Mouse (Mus musculus) heart, embryonic 12.5 days (tissue): ENCODE data around the gene Mrc2. TPM values are rescaled to one million over a fixed set of nuclear protein-coding genes. Genes with fewer than 3 reads are reported as not detected.

Experiments
- ATAC-seq: fragments of 200-750 bp; cut with Nextera tagmentation; 2 replicates; pipeline ENCODE4 v1.8.0; 2017; ENCODE audit warnings: moderate TSS enrichment, moderate library complexity; ENCODE audit not compliant: insufficient number of reproducible peaks, low FRiP score
- H3K27ac ChIP-seq: fragments of 300-500 bp; sonication (generic); 2 replicates; pipeline ENCODE4 v1.5.1; 2016; ENCODE audit warnings: mild to moderate bottlenecking, moderate library complexity; ENCODE audit not compliant: poor library complexity, severe bottlenecking
- H3K27me3 ChIP-seq: fragments of 300-500 bp; sonication (generic); replicated peaks from 2 replicates; pipeline ENCODE4 v1.6.1; 2016; ENCODE audit warnings: mild to moderate bottlenecking, moderate library complexity
- H3K36me3 ChIP-seq: fragments of 300-500 bp; sonication (generic); 2 replicates; pipeline ENCODE4 v1.6.1; 2016; ENCODE audit warnings: mild to moderate bottlenecking, moderate library complexity
- H3K4me1 ChIP-seq: fragments of 300-500 bp; sonication (generic); replicated peaks from 2 replicates; pipeline ENCODE4 v1.6.1; 2016; ENCODE audit warnings: mild to moderate bottlenecking
- H3K4me2 ChIP-seq: fragments of 300-500 bp; sonication (generic); 2 replicates; pipeline ENCODE4 v1.6.1; 2016; ENCODE audit warnings: mild to moderate bottlenecking, moderate library complexity
- H3K4me3 ChIP-seq: fragments of 300-500 bp; sonication (generic); 2 replicates; pipeline ENCODE4 v1.5.1; 2016; ENCODE audit warnings: mild to moderate bottlenecking
- H3K9ac ChIP-seq: fragments of 300-500 bp; sonication (generic); 2 replicates; pipeline ENCODE4 v1.6.1; 2016; ENCODE audit warnings: mild to moderate bottlenecking, moderate library complexity
- H3K9me3 ChIP-seq: fragments of 300-500 bp; sonication (generic); replicated peaks from 2 replicates; pipeline ENCODE4 v1.6.1; 2016; ENCODE audit warnings: mild to moderate bottlenecking, moderate library complexity
- WGBS: fragments of 180-500 bp; shearing (Covaris S2); methylation state at CpG from one replicate; pipeline ENCODE4 v1.1.7; 2016; 5-methylcytosine and 5-hydroxymethylcytosine counted together
- polyA plus RNA-seq: library from polyadenylated mRNA; unstranded; fragments of >200 nt; fragmentation: Nextera tagmentation; extraction: Ambion mirVana; gene quantifications from 2 replicates; pipeline ENCODE4 v1.2.1, GENCODE M21; 2016

Gene Mrc2
- polyA plus RNA-seq, 1 experiment from 2014 or later: 16.3 TPM

- H3K4me2 ChIP-seq: no peak overlapping the region
- H3K36me3 ChIP-seq: no peaks in the 10 kb centered on the region
- H3K27me3 ChIP-seq: no peaks in the 10 kb centered on the region
- no peak for ATAC-seq
- H3K4me1 ChIP-seq: peaks cover 72% of the 10 kb centered on the region
- WGBS: 36% methylated on average over 3 of the region's 3 CpGs
- no peak overlapping the region for H3K4me3 ChIP-seq
- no peaks in the 10 kb centered on the region for H3K9me3 ChIP-seq
- H3K27ac ChIP-seq: 0 out of 2 replicates have a peak overlapping the region, but pooled peaks have one; percentile 40
- no peak overlapping the region for H3K9ac ChIP-seq
Measured at GRCm38 (mm10) chr11:105367163-105367562, 74.7 kb downstream of the Mrc2 start.

- Histone ChIP-seq H3K9me3 (no peaks in the 10 kb centered on the region), H3K36me3 (no peaks in the 10 kb centered on the region), H3K27ac (no peak overlapping the region), H3K9ac (no peak overlapping the region), H3K27me3 (no peaks in the 10 kb centered on the region), H3K4me1 (peaks cover 65% of the 10 kb centered on the region), H3K4me2 (no peak overlapping the region), H3K4me3 (no peak overlapping the region)
- WGBS: 67% methylated on average over 5 of the region's 5 CpGs
- ATAC-seq: no peak
Measured at GRCm38 (mm10) chr11:105368833-105369232, 76.4 kb downstream of the Mrc2 start.

- Histone ChIP-seq H3K4me3 (no peak overlapping the region), H3K9ac (no peak overlapping the region), H3K9me3 (no peaks in the 10 kb centered on the region), H3K36me3 (no peaks in the 10 kb centered on the region), H3K27ac (no peak overlapping the region), H3K4me2 (no peak overlapping the region), H3K4me1 (peaks cover 65% of the 10 kb centered on the region), H3K27me3 (no peaks in the 10 kb centered on the region)
- 89% methylated on average over 13 of the region's 13 CpGs for WGBS
- no peak for ATAC-seq
Measured at GRCm38 (mm10) chr11:105369526-105370386, 77.3 kb downstream of the Mrc2 start.

- H3K27me3 ChIP-seq: no peaks in the 10 kb centered on the region
- H3K9ac ChIP-seq: no peak overlapping the region
- H3K4me2 ChIP-seq: no peak overlapping the region
- H3K4me3 ChIP-seq: no peak overlapping the region
- no peaks in the 10 kb centered on the region for H3K36me3 ChIP-seq
- H3K4me1 ChIP-seq: peaks cover 54% of the 10 kb centered on the region
- 72% methylated on average over 9 of the region's 9 CpGs for WGBS
- no peaks in the 10 kb centered on the region for H3K9me3 ChIP-seq
- no peak for ATAC-seq
- no peak overlapping the region for H3K27ac ChIP-seq
Measured at GRCm38 (mm10) chr11:105371818-105372217, 79.4 kb downstream of the Mrc2 start.

- no peak for ATAC-seq
- Histone ChIP-seq H3K4me1 (peaks cover 42% of the 10 kb centered on the region), H3K9ac (peak overlapping the region; percentile 4; the same call in 1 of the 2 replicates), H3K27me3 (no peaks in the 10 kb centered on the region), H3K4me3 (no peak overlapping the region), H3K4me2 (no peak overlapping the region), H3K9me3 (no peaks in the 10 kb centered on the region), H3K36me3 (no peaks in the 10 kb centered on the region), H3K27ac (peak overlapping the region; percentile 82)
- 59% methylated on average over 8 of the region's 8 CpGs for WGBS
Measured at GRCm38 (mm10) chr11:105373881-105374280, 81.4 kb downstream of the Mrc2 start.

GRCm38 (mm10) chr11:105374526-105375175 is 82.2 kb downstream of the Mrc2 start:
- H3K4me3 ChIP-seq: no peak overlapping the region
- peak overlapping the region; percentile 82 for H3K27ac ChIP-seq
- WGBS: 51% methylated on average over 10 of the region's 10 CpGs
- no peaks in the 10 kb centered on the region for H3K27me3 ChIP-seq
- no peaks in the 10 kb centered on the region for H3K9me3 ChIP-seq
- peaks cover 50% of the 10 kb centered on the region for H3K4me1 ChIP-seq
- H3K9ac ChIP-seq: no peak overlapping the region; the same call in 1 of the 2 replicates
- no peak overlapping the region for H3K4me2 ChIP-seq
- no peaks in the 10 kb centered on the region for H3K36me3 ChIP-seq
- no peak for ATAC-seq

GRCm38 (mm10) chr11:105375821-105376235 is 83.4 kb downstream of the Mrc2 start:
- Histone ChIP-seq H3K27me3 (no peaks in the 10 kb centered on the region), H3K9ac (no peak overlapping the region), H3K9me3 (no peaks in the 10 kb centered on the region), H3K4me1 (peaks cover 50% of the 10 kb centered on the region), H3K27ac (no peak overlapping the region), H3K4me3 (no peak overlapping the region), H3K36me3 (no peaks in the 10 kb centered on the region), H3K4me2 (no peak overlapping the region)
- no peak for ATAC-seq
- 90% methylated on average over 1 of the region's 1 CpGs for WGBS

- no peaks in the 10 kb centered on the region for H3K27me3 ChIP-seq
- no peak overlapping the region for H3K9ac ChIP-seq
- H3K9me3 ChIP-seq: 0 out of 2 replicates have a peak, but pooled peaks cover 6% of the 10 kb centered on the region
- H3K27ac ChIP-seq: no peak overlapping the region
- no peak overlapping the region for H3K4me3 ChIP-seq
- H3K4me1 ChIP-seq: no peaks in the 10 kb centered on the region
- no peaks in the 10 kb centered on the region for H3K36me3 ChIP-seq
- no peak for ATAC-seq
- 84% methylated on average over 9 of the region's 9 CpGs for WGBS
- H3K4me2 ChIP-seq: no peak overlapping the region
Measured at GRCm38 (mm10) chr11:105385266-105385665, 92.8 kb downstream of the Mrc2 start.

- Histone ChIP-seq H3K9ac (no peak overlapping the region), H3K4me1 (peaks cover 9% of the 10 kb centered on the region), H3K36me3 (no peaks in the 10 kb centered on the region), H3K9me3 (0 out of 2 replicates have a peak, but pooled peaks cover 6% of the 10 kb centered on the region), H3K27me3 (no peaks in the 10 kb centered on the region), H3K27ac (no peak overlapping the region), H3K4me3 (no peak overlapping the region), H3K4me2 (no peak overlapping the region)
- no peak for ATAC-seq
- 71% methylated on average over 2 of the region's 2 CpGs for WGBS
Measured at GRCm38 (mm10) chr11:105388636-105389035, 96.2 kb downstream of the Mrc2 start.

GRCm38 (mm10) chr11:105390290-105390689 is 97.8 kb downstream of the Mrc2 start:
- H3K4me3 ChIP-seq: no peak overlapping the region
- no peak overlapping the region for H3K4me2 ChIP-seq
- H3K9me3 ChIP-seq: peaks cover 4% of the 10 kb centered on the region
- H3K27me3 ChIP-seq: no peaks in the 10 kb centered on the region
- no peaks in the 10 kb centered on the region for H3K36me3 ChIP-seq
- no peak overlapping the region for H3K27ac ChIP-seq
- H3K4me1 ChIP-seq: peaks cover 9% of the 10 kb centered on the region
- no peak for ATAC-seq
- no peak overlapping the region for H3K9ac ChIP-seq
- 82% methylated on average over 7 of the region's 7 CpGs for WGBS
